Mouse (Mus musculus) liver, embryonic 11.5 days (tissue): ENCODE measurements around the gene Gm49388. TPM values are rescaled to one million over a fixed set of nuclear protein-coding genes. Genes with fewer than 3 reads are reported as not detected.
A peak's percentile ranks its signal among the peaks of the same experiment; 100 is the strongest.

Experiments
- ATAC-seq: fragments of 200-750 bp; cut with Nextera tagmentation; replicated peaks from 2 replicates; pipeline ENCODE4 v1.8.0; 2017; ENCODE audit warnings: moderate number of reproducible peaks, mild to moderate bottlenecking, moderate TSS enrichment, moderate library complexity; ENCODE audit not compliant: low FRiP score
- DNase-seq: peaks from one replicate; pipeline ENCODE4 v3.0.0-alpha.2; 2017; ENCODE audit warnings: low spot score
- H3K27ac ChIP-seq: fragments of 300-500 bp; sonication (generic); 2 replicates; pipeline ENCODE4 v1.5.1; 2014; ENCODE audit warnings: mild to moderate bottlenecking, low read depth, low read length, control low read depth
- H3K27me3 ChIP-seq: fragments of 300-500 bp; sonication (generic); replicated peaks from 2 replicates; pipeline ENCODE4 v1.6.1; 2014; ENCODE audit warnings: low read length, mixed read lengths; ENCODE audit not compliant: control insufficient read depth, insufficient read depth
- H3K36me3 ChIP-seq: fragments of 300-500 bp; sonication (generic); 2 replicates; pipeline ENCODE4 v1.6.1; 2014; ENCODE audit warnings: mild to moderate bottlenecking, low read length, moderate library complexity, mixed read lengths; ENCODE audit not compliant: control insufficient read depth, insufficient read depth
- H3K4me1 ChIP-seq: fragments of 300-500 bp; sonication (generic); replicated peaks from 2 replicates; pipeline ENCODE4 v1.6.1; 2014; ENCODE audit warnings: low read length, mixed read lengths; ENCODE audit not compliant: control insufficient read depth, insufficient read depth
- H3K4me2 ChIP-seq: fragments of 300-500 bp; sonication (generic); 2 replicates; pipeline ENCODE4 v1.6.1; 2014; ENCODE audit warnings: mild to moderate bottlenecking, control low read depth, moderate library complexity
- H3K4me3 ChIP-seq: fragments of 300-500 bp; sonication (generic); 2 replicates; pipeline ENCODE4 v1.5.1; 2014; ENCODE audit warnings: low read depth, low read length, control low read depth
- H3K9ac ChIP-seq: fragments of 300-500 bp; sonication (generic); 2 replicates; pipeline ENCODE4 v1.6.1; 2014; ENCODE audit warnings: low read depth, low read length, control low read depth
- H3K9me3 ChIP-seq: fragments of 300-500 bp; sonication (generic); 2 replicates; pipeline ENCODE4 v1.6.1; 2016; ENCODE audit warnings: low read length, inconsistent platforms, mixed read lengths; ENCODE audit not compliant: control insufficient read depth
- WGBS: fragments of 180-500 bp; shearing (Covaris S2); extraction: QIAGEN DNeasy Blood & Tissue Kit; methylation state at CpG from one replicate; pipeline ENCODE4 v1.1.7; 2014; 5-methylcytosine and 5-hydroxymethylcytosine counted together
- polyA plus RNA-seq: library from polyadenylated mRNA; unstranded; fragments of >200 nt; fragmentation: Nextera tagmentation; extraction: Ambion mirVana; gene quantifications from 2 replicates; pipeline ENCODE4 v1.2.1, GENCODE M21; 2014

Gene Gm49388
- polyA plus RNA-seq, 1 experiment from 2014 or later, result not detected

DNA sequence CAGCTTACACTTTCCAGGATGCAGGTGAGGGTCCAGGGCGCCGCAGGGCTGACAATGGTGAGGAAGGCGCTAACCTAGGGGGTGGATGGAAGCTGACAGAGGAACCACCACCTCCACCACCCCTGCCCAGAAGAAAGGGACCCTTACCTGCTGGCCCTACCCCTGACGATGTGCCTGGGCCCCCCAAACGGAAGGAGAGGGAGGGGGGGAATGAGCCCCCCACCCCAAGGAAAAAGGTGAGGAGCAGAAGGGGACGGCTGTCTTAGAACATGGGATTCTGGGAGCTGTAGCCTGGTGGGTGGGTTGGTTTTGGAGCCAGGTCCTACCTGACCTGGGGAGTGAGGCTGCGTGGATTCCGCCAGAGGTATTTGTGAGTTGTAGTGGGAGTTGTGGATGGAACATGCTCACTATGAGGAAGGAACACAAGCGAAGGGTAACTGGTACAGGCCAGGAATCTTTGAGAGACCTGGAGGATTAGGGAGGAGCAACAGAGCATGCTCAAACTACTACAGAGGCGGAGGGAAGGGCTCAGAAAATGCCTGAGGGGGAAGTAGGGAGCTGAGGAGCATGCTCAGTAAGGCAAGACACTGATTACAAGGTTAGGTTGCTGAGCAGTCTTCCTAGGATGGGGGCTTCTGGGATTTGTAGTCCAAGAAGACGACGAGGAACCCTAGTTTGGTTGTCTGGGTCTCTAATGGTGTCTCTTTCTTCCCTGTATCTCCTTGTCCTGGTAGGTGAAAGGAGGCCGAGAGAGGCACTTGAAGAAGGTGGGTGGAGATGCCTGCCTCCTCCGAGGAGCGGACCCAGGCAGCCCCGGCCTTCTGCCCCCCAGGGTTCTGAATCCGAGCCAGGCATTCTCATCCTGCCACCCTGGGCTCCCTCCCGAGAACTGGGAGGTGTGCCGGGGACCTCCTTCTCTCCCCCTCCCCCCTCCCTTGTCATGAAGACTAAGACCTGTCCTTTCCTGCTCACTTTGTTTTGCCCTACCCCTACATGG is 35.0 kb upstream of the Gm49388 start:
- Histone ChIP-seq H3K4me2 (no peak overlapping the region), H3K27ac (no peak overlapping the region), H3K9ac (no peak overlapping the region), H3K4me3 (no peak overlapping the region), H3K27me3 (no peaks in the 10 kb centered on the region), H3K9me3 (no peaks in the 10 kb centered on the region), H3K4me1 (peaks cover 3% of the 10 kb centered on the region; the same call in 1 of the 2 replicates), H3K36me3 (peaks cover 23% of the 10 kb centered on the region)
- 87% methylated on average over 19 of the region's 19 CpGs for WGBS
- DNase-seq, result no peak
- no peak for ATAC-seq

DNA sequence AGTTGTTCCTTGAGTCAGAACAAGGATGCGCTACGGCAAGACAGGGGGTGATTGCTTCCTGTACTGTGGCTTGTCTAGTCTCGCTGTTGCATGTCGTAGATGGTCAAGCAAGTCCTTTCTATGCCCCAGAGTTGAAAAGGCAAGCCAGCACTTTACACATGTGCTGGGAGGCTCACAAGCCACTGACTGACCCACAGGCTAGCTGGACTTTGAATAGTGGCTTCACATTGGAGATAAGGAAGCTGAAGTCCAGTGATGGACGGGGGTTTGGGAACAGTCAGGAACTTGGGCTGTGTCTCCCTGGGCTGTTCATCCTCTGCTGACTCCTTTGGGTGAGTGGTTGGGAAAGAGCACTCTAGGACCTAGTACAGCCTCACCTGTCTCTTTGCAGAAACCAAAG is 33.8 kb upstream of the Gm49388 start:
- no peak for DNase-seq
- Histone ChIP-seq H3K9ac (no peak overlapping the region), H3K4me3 (no peak overlapping the region), H3K4me2 (no peak overlapping the region), H3K27me3 (no peaks in the 10 kb centered on the region), H3K4me1 (peaks cover 3% of the 10 kb centered on the region; the same call in 1 of the 2 replicates), H3K9me3 (no peaks in the 10 kb centered on the region), H3K36me3 (peaks cover 28% of the 10 kb centered on the region), H3K27ac (no peak overlapping the region)
- ATAC-seq, result no peak
- WGBS, result 87% methylated on average over 5 of the region's 5 CpGs

DNA sequence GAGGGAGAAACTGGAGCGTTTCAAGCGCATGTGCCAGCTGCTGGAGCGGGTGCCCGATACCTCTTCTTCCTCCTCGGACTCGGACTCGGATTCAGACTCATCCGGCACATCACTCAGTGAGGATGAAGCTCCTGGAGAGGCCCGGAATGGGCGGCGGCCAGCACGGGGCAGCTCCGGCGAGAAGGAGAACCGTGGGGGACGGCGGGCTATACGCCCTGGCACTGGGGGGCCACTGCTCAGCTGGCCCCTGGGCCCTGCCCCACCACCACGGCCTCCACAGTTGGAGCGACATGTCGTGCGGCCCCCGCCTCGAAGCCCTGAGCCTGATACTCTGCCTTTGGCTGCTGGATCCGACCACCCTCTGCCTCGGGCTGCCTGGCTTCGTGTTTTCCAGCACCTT is 33.3 kb upstream of the Gm49388 start:
- ATAC-seq (no peak), DNase-seq (no peak)
- no peak overlapping the region for H3K27ac ChIP-seq
- H3K9me3 ChIP-seq, result no peaks in the 10 kb centered on the region
- 92% methylated on average over 27 of the region's 27 CpGs for WGBS
- no peak overlapping the region for H3K4me2 ChIP-seq
- no peaks in the 10 kb centered on the region for H3K4me1 ChIP-seq
- H3K9ac ChIP-seq, result no peak overlapping the region
- peaks cover 33% of the 10 kb centered on the region for H3K36me3 ChIP-seq
- no peak overlapping the region for H3K4me3 ChIP-seq
- no peaks in the 10 kb centered on the region for H3K27me3 ChIP-seq

DNA sequence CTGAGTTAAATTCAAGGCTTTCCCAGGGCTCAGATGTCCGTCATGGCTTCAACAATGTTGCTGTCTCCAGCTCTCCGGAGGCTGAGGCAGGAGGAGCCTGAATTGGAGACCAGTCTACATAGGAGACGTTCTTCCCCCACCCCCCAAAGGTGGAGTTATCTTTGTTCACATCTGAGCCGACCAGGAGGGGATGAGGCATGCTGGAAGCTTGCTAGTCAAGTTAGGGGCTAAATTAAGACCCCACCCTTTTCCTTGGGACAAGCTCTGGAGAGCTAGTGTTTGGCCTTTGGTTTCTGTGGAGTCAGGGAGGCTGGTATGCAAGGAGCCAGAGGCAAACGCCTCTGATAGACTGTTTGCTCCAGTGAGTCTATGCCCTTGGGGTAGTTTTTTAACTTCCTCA is 32.2 kb upstream of the Gm49388 start:
- Histone ChIP-seq H3K9ac (no peak overlapping the region), H3K4me1 (no peaks in the 10 kb centered on the region), H3K27ac (no peak overlapping the region), H3K4me3 (no peak overlapping the region), H3K9me3 (no peaks in the 10 kb centered on the region), H3K27me3 (no peaks in the 10 kb centered on the region), H3K4me2 (no peak overlapping the region), H3K36me3 (peaks cover 41% of the 10 kb centered on the region)
- DNase-seq (no peak), ATAC-seq (no peak)
- WGBS, result 69% methylated on average over 5 of the region's 5 CpGs

DNA sequence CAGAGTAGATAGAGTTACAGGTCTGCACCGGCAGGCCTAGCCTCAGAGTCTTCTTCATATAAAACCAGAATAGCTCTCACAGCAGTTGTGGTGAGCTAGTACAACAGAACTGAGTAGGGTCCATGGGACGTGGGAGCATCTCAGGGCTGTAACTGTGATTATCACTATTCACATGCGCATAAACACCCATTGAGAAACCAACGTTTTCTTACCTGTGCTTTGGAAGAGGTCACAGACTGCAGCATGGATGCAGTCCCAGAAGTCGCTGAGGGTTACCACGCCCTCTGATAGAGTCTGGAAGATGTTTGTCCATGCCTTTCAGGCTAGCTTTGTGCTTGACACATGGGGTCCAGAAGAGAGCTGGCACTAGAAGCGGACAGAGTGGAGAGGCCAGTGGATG is 31.7 kb upstream of the Gm49388 start:
- H3K36me3 ChIP-seq, result peaks cover 44% of the 10 kb centered on the region
- ATAC-seq, result no peak
- no peak for DNase-seq

DNA sequence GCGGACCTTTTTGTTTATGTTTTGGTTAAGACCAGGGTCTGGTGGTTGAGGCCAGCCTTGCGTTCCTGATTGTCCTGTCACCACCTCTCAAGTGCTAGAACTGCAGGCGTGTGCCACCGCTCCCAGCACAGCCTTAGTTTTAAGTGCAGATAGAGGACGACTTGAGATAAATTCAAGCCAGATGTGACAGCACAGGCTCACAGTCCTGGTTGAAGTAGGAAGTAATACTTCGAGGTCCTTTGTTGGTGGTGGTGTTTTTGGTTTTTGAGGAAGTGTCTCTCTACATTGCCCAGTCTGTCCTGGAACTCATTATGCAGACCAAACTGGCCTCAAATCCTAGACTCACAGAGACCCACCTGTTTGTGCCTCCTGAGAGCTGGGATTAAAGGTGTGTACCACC is 25.7 kb upstream of the Gm49388 start:
- H3K36me3 ChIP-seq, result peaks cover 24% of the 10 kb centered on the region
- no peak overlapping the region for H3K27ac ChIP-seq
- H3K4me1 ChIP-seq, result no peaks in the 10 kb centered on the region; the same call in 1 of the 2 replicates
- WGBS, result 21% methylated on average over 6 of the region's 6 CpGs
- DNase-seq (no peak), ATAC-seq (no peak)
- H3K9me3 ChIP-seq, result no peaks in the 10 kb centered on the region
- H3K27me3 ChIP-seq, result no peaks in the 10 kb centered on the region
- no peak overlapping the region for H3K9ac ChIP-seq
- H3K4me3 ChIP-seq, result no peak overlapping the region
- no peak overlapping the region for H3K4me2 ChIP-seq

More for the DNA sequence above, 31.7 kb upstream of the Gm49388 start:
- H3K27ac ChIP-seq, result no peak overlapping the region
- 85% methylated on average over 7 of the region's 7 CpGs for WGBS
- H3K27me3 ChIP-seq, result no peaks in the 10 kb centered on the region
- H3K9me3 ChIP-seq, result no peaks in the 10 kb centered on the region
- H3K9ac ChIP-seq, result no peak overlapping the region
- no peak overlapping the region for H3K4me3 ChIP-seq
- H3K4me2 ChIP-seq, result no peak overlapping the region
- no peaks in the 10 kb centered on the region for H3K4me1 ChIP-seq

DNA sequence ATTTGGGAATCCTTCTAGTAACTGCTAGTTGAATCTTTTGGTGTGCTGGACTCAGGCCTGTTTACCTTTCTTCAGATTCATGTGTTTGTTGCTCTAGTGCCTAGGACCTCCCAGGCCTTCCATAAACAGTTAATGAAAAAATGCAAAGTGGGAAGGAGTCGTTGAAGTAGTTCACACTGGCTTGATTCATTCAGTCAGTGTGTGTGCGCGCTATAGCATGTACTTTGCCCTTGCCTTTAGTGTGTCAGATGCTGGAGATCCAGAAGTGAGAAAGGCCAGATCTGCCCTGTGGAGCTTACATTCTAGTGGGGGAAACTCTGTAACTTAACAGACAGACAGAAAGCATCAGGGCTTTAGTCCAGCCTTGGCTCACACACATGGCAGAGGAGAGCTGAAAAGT is 24.9 kb upstream of the Gm49388 start:
- Histone ChIP-seq H3K9ac (no peak overlapping the region), H3K4me1 (no peaks in the 10 kb centered on the region; the same call in 1 of the 2 replicates), H3K27ac (no peak overlapping the region), H3K4me3 (no peak overlapping the region), H3K36me3 (peaks cover 29% of the 10 kb centered on the region), H3K27me3 (no peaks in the 10 kb centered on the region), H3K4me2 (no peak overlapping the region), H3K9me3 (no peaks in the 10 kb centered on the region)
- 82% methylated on average over 3 of the region's 3 CpGs for WGBS
- ATAC-seq (no peak), DNase-seq (no peak)

DNA sequence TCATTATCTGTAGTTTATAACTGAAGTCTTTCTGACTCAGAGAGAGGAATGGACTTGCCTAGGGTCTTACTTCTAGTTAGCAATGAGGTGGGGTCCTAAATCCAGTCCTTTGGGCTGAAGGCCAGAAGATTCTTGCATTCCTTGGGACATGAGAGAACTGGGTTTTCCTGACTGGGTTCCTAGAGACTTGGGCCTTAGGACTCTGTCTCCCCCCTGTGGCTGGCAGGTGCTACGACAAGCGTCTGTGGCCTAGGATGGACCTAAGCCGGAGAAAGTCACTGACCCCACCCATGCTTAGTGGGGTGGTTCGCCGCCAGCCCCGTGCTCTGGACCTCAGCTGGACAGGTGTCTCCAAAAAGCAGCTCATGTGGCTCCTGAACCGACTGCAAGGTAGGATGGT is 24.4 kb upstream of the Gm49388 start:
- Histone ChIP-seq H3K27me3 (no peaks in the 10 kb centered on the region), H3K4me1 (no peaks in the 10 kb centered on the region; the same call in 1 of the 2 replicates), H3K27ac (no peak overlapping the region), H3K36me3 (peaks cover 27% of the 10 kb centered on the region), H3K4me2 (no peak overlapping the region), H3K9me3 (no peaks in the 10 kb centered on the region), H3K4me3 (no peak overlapping the region), H3K9ac (no peak overlapping the region)
- DNase-seq, result no peak
- WGBS, result 27% methylated on average over 7 of the region's 7 CpGs
- ATAC-seq, result 0 out of 2 replicates have a peak, but pooled peaks have one; percentile 45

DNA sequence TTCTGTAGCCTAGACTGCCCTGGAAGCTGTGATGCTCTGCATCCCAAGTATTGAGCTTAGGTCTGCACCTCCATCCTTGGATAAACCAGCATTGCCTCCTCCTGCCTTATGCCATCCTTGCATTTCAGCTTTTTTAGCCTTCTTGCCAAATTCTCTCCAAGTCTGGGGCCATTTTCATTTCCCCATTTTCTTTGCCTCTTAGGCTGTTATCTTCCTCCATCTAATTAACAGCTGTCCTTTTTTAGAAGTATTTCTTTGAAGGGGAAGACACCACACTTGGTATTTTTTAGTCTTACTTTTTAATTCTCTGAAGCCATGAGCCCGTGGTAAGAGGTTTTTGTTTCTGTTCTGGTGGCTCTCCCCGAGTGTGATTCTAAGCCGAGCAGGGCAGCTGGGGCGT is 21.8 kb upstream of the Gm49388 start:
- H3K4me1 ChIP-seq, result peaks cover 15% of the 10 kb centered on the region
- no peak overlapping the region for H3K4me3 ChIP-seq
- 89% methylated on average over 4 of the region's 4 CpGs for WGBS
- DNase-seq, result no peak
- no peaks in the 10 kb centered on the region for H3K27me3 ChIP-seq
- no peaks in the 10 kb centered on the region for H3K9me3 ChIP-seq
- ATAC-seq, result no peak
- no peak overlapping the region for H3K4me2 ChIP-seq
- H3K9ac ChIP-seq, result no peak overlapping the region
- peaks cover 13% of the 10 kb centered on the region; the same call in 1 of the 2 replicates for H3K36me3 ChIP-seq
- H3K27ac ChIP-seq, result no peak overlapping the region
